Mouse (Mus musculus) limb, embryonic 14.5 days (tissue): ENCODE results near the gene Srsf4. TPM values are rescaled to one million over a fixed set of nuclear protein-coding genes. Genes with fewer than 3 reads are reported as not detected.

ENCODE experiments used
- ATAC-seq: fragments of 200-750 bp; cut with Nextera tagmentation; 2 replicates; pipeline ENCODE4 v1.8.0; 2017; ENCODE audit warnings: low read depth, moderate number of reproducible peaks, moderate TSS enrichment; ENCODE audit not compliant: low FRiP score
- DNase-seq: peaks from one replicate; pipeline ENCODE4 v3.0.0-alpha.2; 2015; ENCODE audit warnings: low spot score
- H3K27ac ChIP-seq: fragments of 300-500 bp; sonication (generic); replicated peaks from 2 replicates; pipeline ENCODE4 v1.5.1; 2014; ENCODE audit warnings: low read depth, mild to moderate bottlenecking, low read length, moderate library complexity, mixed read lengths
- H3K27me3 ChIP-seq: fragments of 300-500 bp; sonication (generic); 2 replicates; pipeline ENCODE4 v1.6.1; 2014; ENCODE audit warnings: low read length, mixed read lengths; ENCODE audit not compliant: control insufficient read depth, insufficient read depth
- H3K36me3 ChIP-seq: fragments of 300-500 bp; sonication (generic); 2 replicates; pipeline ENCODE4 v1.6.1; 2014; ENCODE audit warnings: mild to moderate bottlenecking, low read length, moderate library complexity, mixed read lengths; ENCODE audit not compliant: control insufficient read depth, insufficient read depth
- H3K4me1 ChIP-seq: fragments of 300-500 bp; sonication (generic); 2 replicates; pipeline ENCODE4 v1.6.1; 2014; ENCODE audit warnings: antibody characterized with exemption, low read length, mixed read lengths; ENCODE audit not compliant: control insufficient read depth, insufficient read depth
- H3K4me2 ChIP-seq: fragments of 300-500 bp; sonication (generic); replicated peaks from 2 replicates; pipeline ENCODE4 v1.6.1; 2014; ENCODE audit warnings: low read depth, mild to moderate bottlenecking, low read length, moderate library complexity; ENCODE audit not compliant: severe bottlenecking
- H3K4me3 ChIP-seq: fragments of 300-500 bp; sonication (generic); replicated peaks from 2 replicates; pipeline ENCODE4 v1.5.1; 2014; ENCODE audit warnings: low read length
- H3K9ac ChIP-seq: fragments of 300-500 bp; sonication (generic); 2 replicates; pipeline ENCODE4 v1.6.1; 2014; ENCODE audit warnings: mild to moderate bottlenecking, low read depth, low read length, moderate library complexity; ENCODE audit not compliant: severe bottlenecking
- H3K9me3 ChIP-seq: fragments of 300-500 bp; sonication (generic); 2 replicates; pipeline ENCODE4 v1.6.1; 2016; ENCODE audit warnings: low read length; ENCODE audit not compliant: control insufficient read depth
- POLR2A ChIP-seq: fragments of 200-500 bp; IDR thresholded peaks from 2 replicates; pipeline ENCODE4 v1.8.0; 2012; ENCODE audit warnings: inconsistent platforms, mild to moderate bottlenecking, moderate library complexity, borderline replicate concordance; ENCODE audit not compliant: insufficient read depth, insufficient read length; ENCODE audit errors: extremely low read depth
- WGBS: fragments of 180-500 bp; shearing (Covaris S2); extraction: QIAGEN DNeasy Blood & Tissue Kit; methylation state at CpG from one replicate; pipeline ENCODE4 v1.1.7; 2014; 5-methylcytosine and 5-hydroxymethylcytosine counted together
- polyA plus RNA-seq, 2 experiments: library from polyadenylated mRNA; depleted of rRNA in 1 of 2; stranded (reverse) in 1 of 2; unstranded in 1 of 2; fragments of >200 nt; fragmentation: Nextera tagmentation in 1 of 2; extraction: Ambion mirVana in 1 of 2; gene quantifications; 2 replicates each; pipeline versions ENCODE4 v1.2.1 to v1.2.3; 2012 to 2014

Gene Srsf4
- polyA plus RNA-seq, 2 experiments, result 97.7 to 113 TPM

- Histone ChIP-seq H3K4me3 (no peak overlapping the region), H3K9me3 (no peaks in the 10 kb centered on the region), H3K9ac (no peak overlapping the region), H3K36me3 (peaks cover 40% of the 10 kb centered on the region), H3K27me3 (no peaks in the 10 kb centered on the region), H3K27ac (no peak overlapping the region), H3K4me1 (no peaks in the 10 kb centered on the region), H3K4me2 (no peak overlapping the region)
- DNase-seq (no peak), ATAC-seq (no peak)
- no peak for TF ChIP-seq POLR2A
- WGBS, result 72% methylated on average over 6 of the region's 6 CpGs
Observed at GRCm38 (mm10) chr4:131885376-131885775, 12.0 kb downstream of the Srsf4 start.

GRCm38 (mm10) chr4:131888564-131888963 is 15.1 kb downstream of the Srsf4 start:
- no peaks in the 10 kb centered on the region for H3K9me3 ChIP-seq
- ATAC-seq, result no peak
- no peak overlapping the region for H3K4me3 ChIP-seq
- TF ChIP-seq POLR2A, result no peak
- no peak overlapping the region for H3K9ac ChIP-seq
- no peaks in the 10 kb centered on the region for H3K4me1 ChIP-seq
- 84% methylated on average over 1 of the region's 1 CpGs for WGBS
- no peak for DNase-seq
- no peaks in the 10 kb centered on the region for H3K27me3 ChIP-seq
- H3K27ac ChIP-seq, result no peak overlapping the region
- peaks cover 67% of the 10 kb centered on the region for H3K36me3 ChIP-seq
- H3K4me2 ChIP-seq, result no peak overlapping the region

- Histone ChIP-seq H3K27me3 (no peaks in the 10 kb centered on the region), H3K27ac (no peak overlapping the region), H3K9ac (no peak overlapping the region), H3K4me2 (no peak overlapping the region), H3K4me3 (no peak overlapping the region), H3K4me1 (no peaks in the 10 kb centered on the region), H3K36me3 (peaks cover 69% of the 10 kb centered on the region), H3K9me3 (no peaks in the 10 kb centered on the region)
- no peak for ATAC-seq
- TF ChIP-seq POLR2A, result no peak
- no peak for DNase-seq
- WGBS, result 84% methylated on average over 3 of the region's 3 CpGs
Observed at GRCm38 (mm10) chr4:131890692-131891091, 17.3 kb downstream of the Srsf4 start.

- Histone ChIP-seq H3K9me3 (no peaks in the 10 kb centered on the region), H3K36me3 (peaks cover 82% of the 10 kb centered on the region), H3K27me3 (no peaks in the 10 kb centered on the region), H3K4me3 (no peak overlapping the region), H3K27ac (no peak overlapping the region), H3K4me1 (no peaks in the 10 kb centered on the region), H3K4me2 (no peak overlapping the region), H3K9ac (no peak overlapping the region)
- 93% methylated on average over 5 of the region's 5 CpGs for WGBS
- ATAC-seq (no peak), DNase-seq (no peak)
- no peak for TF ChIP-seq POLR2A
Observed at GRCm38 (mm10) chr4:131897109-131897508, 23.7 kb downstream of the Srsf4 start.

- TF ChIP-seq POLR2A, result no peak
- DNase-seq (no peak), ATAC-seq (no peak)
- Histone ChIP-seq H3K27me3 (no peaks in the 10 kb centered on the region), H3K4me3 (no peak overlapping the region), H3K9me3 (no peaks in the 10 kb centered on the region), H3K27ac (no peak overlapping the region), H3K9ac (no peak overlapping the region), H3K4me1 (no peaks in the 10 kb centered on the region), H3K4me2 (no peak overlapping the region), H3K36me3 (peaks cover 81% of the 10 kb centered on the region)
- 92% methylated on average over 8 of the region's 8 CpGs for WGBS
Observed at GRCm38 (mm10) chr4:131897787-131898186, 24.4 kb downstream of the Srsf4 start.
